ENCODE assay signal across 13 mouse cellular contexts in the genomic region with DNA sequence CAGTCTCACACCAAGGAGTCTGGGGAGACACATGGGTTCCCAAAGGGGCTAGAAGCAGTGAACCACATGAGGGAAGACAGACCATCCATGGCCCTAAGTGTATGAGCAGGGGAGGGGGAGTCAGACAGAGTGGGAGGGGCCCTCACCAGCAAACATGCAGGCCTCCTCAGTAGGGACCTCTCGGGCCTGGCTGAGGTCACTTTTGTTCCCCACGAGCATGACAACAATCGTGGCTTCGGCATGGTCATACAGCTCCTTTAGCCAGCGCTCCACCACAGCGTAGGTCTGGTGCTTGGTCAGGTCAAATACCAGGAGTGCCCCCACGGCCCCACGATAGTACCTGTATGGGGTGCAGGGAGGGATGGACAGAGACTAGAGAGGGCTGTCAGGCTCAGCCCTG.
"Had no signal": no experiment of that assay in that cellular context is flagged by ENCODE, and none has a peak within 500 bp of the region (broad histone marks: within the 10 kb centered on the region; RNA-seq: fewer than 3 reads in every experiment).

No protein-coding gene starts in this region.

- H3K4me2 ChIP-seq: limb, embryonic 13.5 days; midbrain, embryonic 12.5 days; stomach, embryonic 15.5 days had no signal

- H3K27ac ChIP-seq: liver, embryonic 14.5 days; midbrain, embryonic 12.5 days; stomach, embryonic 15.5 days had no signal

- ATAC-seq: intestine, embryonic 16.5 days had no signal

- H3K4me3 ChIP-seq: limb, embryonic 13.5 days; midbrain, embryonic 12.5 days; myocyte; stomach, embryonic 15.5 days had no signal

- H3K9ac ChIP-seq: limb, embryonic 13.5 days; liver, embryonic 14.5 days; midbrain, embryonic 12.5 days; stomach, embryonic 15.5 days had no signal

- H3K9me3 ChIP-seq: limb, embryonic 13.5 days; midbrain, embryonic 12.5 days; stomach, embryonic 15.5 days had no signal

- H3K27me3 ChIP-seq: limb, embryonic 13.5 days; midbrain, embryonic 12.5 days; stomach, embryonic 15.5 days had no signal

- DNase-seq: kidney, adult 2 months; kidney, postnatal 36 days; layer of hippocampus, adult 9-11 months; layer of hippocampus, postnatal 36 days; lung, adult 18-20 months; retina, postnatal 1 day; right cerebral cortex, postnatal 14 days had no signal
